Mouse (Mus musculus): ENCODE results near the gene Cmya5.

GRCm38 (mm10) chr13:93074147-93074641 lies 70.3 kb downstream of the Cmya5 start:
- no peak for TF ChIP-seq CTCF (IDR thresholded peaks at IDR 0.05; ENCODE audit: insufficient read depth, low read length)
- no peak for TF ChIP-seq POLR2A (IDR thresholded peaks at IDR 0.05; ENCODE audit: borderline replicate concordance, extremely low read depth, low read depth, low read length)

All from lung, adult 2 months (tissue).